Mouse (Mus musculus) ES-Bruce4 (cell line): ENCODE data around the gene Dscaml1.

Experiments used
- CTCF ChIP-seq: IDR thresholded peaks from one replicate; pipeline ENCODE4 v1.8.1; 2011; ENCODE audit warnings: low read depth, low read length
- EP300 ChIP-seq: IDR thresholded peaks from 2 replicates; pipeline ENCODE4 v1.6.1; 2011; ENCODE audit warnings: low read depth, low read length; ENCODE audit not compliant: insufficient read depth
- POLR2A ChIP-seq: IDR thresholded peaks from one replicate; pipeline ENCODE4 v1.8.1; 2011; ENCODE audit warnings: low read length; ENCODE audit not compliant: insufficient read depth

- TF ChIP-seq POLR2A (no peak), CTCF (no peak), EP300 (no peak)
These were observed 237.2 kb downstream of the Dscaml1 start for GRCm38 (mm10) chr9:45663386-45664315.
